Mouse (Mus musculus) CH12.LX (cell line): ENCODE results near the gene Arf3. TPM values are rescaled to one million over a fixed set of nuclear protein-coding genes. Genes with fewer than 3 reads are reported as not detected.

Source experiments
- DNase-seq: peaks from one replicate; pipeline ENCODE4 v3.0.0-alpha.2; 2013; ENCODE audit errors: extremely low read depth
- H3K27ac ChIP-seq: 2 replicates; pipeline ENCODE4 v1.5.1; 2012; ENCODE audit warnings: low read depth, mild to moderate bottlenecking, control low read depth, moderate library complexity; ENCODE audit not compliant: insufficient read depth
- H3K27me3 ChIP-seq: replicated peaks from 2 replicates; pipeline ENCODE3; 2012; ENCODE audit warnings: inconsistent platforms
- H3K36me3 ChIP-seq, 2 experiments: replicated peaks in 1 of 2; 2 replicates each; pipeline versions ENCODE3 to v1.6.1; 2012; ENCODE audit warnings: inconsistent platforms in 1 of 2, low read length in 1 of 2, mild to moderate bottlenecking in 1 of 2, mixed read lengths in 1 of 2, moderate library complexity in 1 of 2; ENCODE audit not compliant: control insufficient read depth in 1 of 2, insufficient read depth in 1 of 2
- H3K4me1 ChIP-seq, 2 experiments: 2 replicates each; pipeline ENCODE4 v1.6.1; 2012; ENCODE audit warnings: inconsistent platforms in 1 of 2, moderate library complexity in 1 of 2; ENCODE audit not compliant: insufficient read depth in 2 of 2, control insufficient read depth in 1 of 2
- H3K4me2 ChIP-seq: 2 replicates; pipeline ENCODE4 v1.6.1; 2012; ENCODE audit warnings: low read depth, mild to moderate bottlenecking, control low read depth; ENCODE audit not compliant: poor library complexity, insufficient read depth, severe bottlenecking
- H3K4me3 ChIP-seq, 3 experiments: fragments of 150-350 bp in 1 of 3; sonication (generic) in 1 of 3; replicated peaks in 1 of 3; 2 replicates each; pipeline versions ENCODE3 to v1.5.1; 2011 to 2012; ENCODE audit warnings: low read depth in 2 of 3, low read length in 2 of 3, mild to moderate bottlenecking in 2 of 3, moderate library complexity in 2 of 3, control low read depth in 1 of 3, improper control_type of control experiment in 1 of 3, inconsistent platforms in 1 of 3, mixed read lengths in 1 of 3; ENCODE audit not compliant: poor library complexity in 1 of 3
- H3K79me2 ChIP-seq: replicated peaks from 2 replicates; pipeline ENCODE4 v1.6.1; 2012; ENCODE audit warnings: mild to moderate bottlenecking, moderate library complexity; ENCODE audit not compliant: control insufficient read depth, poor library complexity, insufficient read depth, severe bottlenecking; ENCODE audit errors: extremely low read depth
- H3K9ac ChIP-seq: 2 replicates; pipeline ENCODE4 v1.6.1; 2012; ENCODE audit warnings: low read depth, mild to moderate bottlenecking, control low read depth, moderate library complexity; ENCODE audit not compliant: insufficient read depth
- H3K9me3 ChIP-seq: replicated peaks from 2 replicates; pipeline ENCODE3; 2012; ENCODE audit warnings: low read length, inconsistent platforms, mixed read lengths
- BHLHE40 ChIP-seq: IDR thresholded peaks from 2 replicates; pipeline ENCODE4 v1.6.1; 2011; ENCODE audit warnings: mild to moderate bottlenecking, low read depth, low read length, improper control_type of control experiment
- CTCF ChIP-seq, 2 experiments: IDR thresholded peaks in 1 of 2; conservative IDR thresholded peaks in 1 of 2; 2 replicates each; pipeline ENCODE4 v1.5.1; 2011 to 2012; ENCODE audit warnings: low read depth in 2 of 2, low read length in 2 of 2, improper control_type of control experiment in 1 of 2, inconsistent platforms in 1 of 2, mild to moderate bottlenecking in 1 of 2, moderate library complexity in 1 of 2
- ELF1 ChIP-seq: IDR thresholded peaks from 2 replicates; pipeline ENCODE4 v1.6.1; 2014; ENCODE audit warnings: low read depth, mild to moderate bottlenecking, inconsistent platforms, low read length, improper control_type of control experiment
- EP300 ChIP-seq: IDR thresholded peaks from 2 replicates; pipeline ENCODE4 v1.6.1; 2011; ENCODE audit warnings: low read length, improper control_type of control experiment
- ETS1 ChIP-seq: conservative IDR thresholded peaks from 2 replicates; pipeline ENCODE4 v1.6.1; 2012; ENCODE audit warnings: low read depth, mild to moderate bottlenecking, inconsistent platforms, low read length, improper control_type of control experiment, moderate library complexity
- GABPA ChIP-seq: IDR thresholded peaks from 2 replicates; pipeline ENCODE4 v1.6.1; 2012; ENCODE audit warnings: low read depth, low read length, improper control_type of control experiment, inconsistent platforms; ENCODE audit not compliant: insufficient replicate concordance
- IRF4 ChIP-seq: IDR thresholded peaks from 2 replicates; pipeline ENCODE4 v1.6.1; 2014; ENCODE audit warnings: low read depth, mild to moderate bottlenecking, inconsistent platforms, low read length, improper control_type of control experiment
- JUND ChIP-seq: conservative IDR thresholded peaks from 2 replicates; pipeline ENCODE4 v1.6.1; 2011; ENCODE audit warnings: low read depth, low read length, improper control_type of control experiment
- MEF2A ChIP-seq: IDR thresholded peaks from 2 replicates; pipeline ENCODE4 v1.6.1; 2014; ENCODE audit warnings: low read depth, mild to moderate bottlenecking, inconsistent platforms, low read length, improper control_type of control experiment, borderline replicate concordance
- POLR2A ChIP-seq: IDR thresholded peaks from 2 replicates; pipeline ENCODE4 v1.6.1; 2011; ENCODE audit warnings: low read depth, mild to moderate bottlenecking, improper control_type of control experiment, low read length
- SMC3 ChIP-seq: IDR thresholded peaks from 2 replicates; pipeline ENCODE4 v1.6.1; 2011; ENCODE audit warnings: low read depth, low read length, improper control_type of control experiment
- TCF12 ChIP-seq: IDR thresholded peaks from 2 replicates; pipeline ENCODE4 v1.6.1; 2014; ENCODE audit warnings: low read depth, mild to moderate bottlenecking, inconsistent platforms, low read length, improper control_type of control experiment
- UBTF ChIP-seq: IDR thresholded peaks from 2 replicates; pipeline ENCODE4 v1.6.1; 2012; ENCODE audit warnings: low read depth, mild to moderate bottlenecking, inconsistent platforms, low read length, improper control_type of control experiment, moderate library complexity
- USF1 ChIP-seq: IDR thresholded peaks from 2 replicates; pipeline ENCODE4 v1.6.1; 2014; ENCODE audit warnings: low read depth, mild to moderate bottlenecking, inconsistent platforms, low read length, improper control_type of control experiment
- ZC3H11A ChIP-seq: IDR thresholded peaks from 2 replicates; pipeline ENCODE4 v1.6.1; 2012; ENCODE audit warnings: low read depth, mild to moderate bottlenecking, inconsistent platforms, low read length, improper control_type of control experiment
- ZMIZ1 ChIP-seq: IDR thresholded peaks from 2 replicates; pipeline ENCODE4 v1.6.1; 2012; ENCODE audit warnings: low read depth, mild to moderate bottlenecking, inconsistent platforms, low read length, improper control_type of control experiment
- dilution Hi-C: fragments of 300-500 bp; cut with MboI; formaldehyde crosslinking; loops from 2 replicates; pipeline ENCODE4 v1.14.3; 2020; ENCODE audit warnings: low sequenced_read_pairs; ENCODE audit not compliant: extremely low pct_unique_long_range_greater_than_20kb, extremely low pct_ligation_motif_present
- in situ Hi-C: fragments of 300-500 bp; cut with MboI; formaldehyde crosslinking; loops from 3 replicates; pipeline ENCODE4 v1.14.3; 2019; ENCODE audit warnings: low sequenced_read_pairs, low pct_ligation_motif_present, low pct_unique_long_range_greater_than_20kb, mixed read lengths
- polyA plus RNA-seq: library from polyadenylated mRNA; unstranded; fragments of >175 nt; gene quantifications from 2 replicates; pipeline ENCODE4 v1.2.1, GENCODE M21; 2012; ENCODE audit warnings: low read depth; ENCODE audit not compliant: insufficient read length
- total RNA-seq, 2 experiments: library from RNA; depleted of rRNA; stranded (reverse); fragments of 300-350 nt in 1 of 2; fragments of >200 nt in 1 of 2; gene quantifications; 2 replicates each; pipeline ENCODE4 v1.2.3; 2012 to 2014

Arf3 gene
- total and polyA plus RNA-seq, 3 experiments = 32.5 to 182 (median 41.0) TPM

- peak; percentile 94 for TF ChIP-seq TCF12
- 0 out of 2 replicates have a peak, but pooled peaks have one; percentile 29 for TF ChIP-seq MEF2A
- TF ChIP-seq USF1 = no peak
- TF ChIP-seq GABPA = no peak
- peak; percentile 39; the same call in 1 of the 2 replicates for TF ChIP-seq IRF4
- TF ChIP-seq ETS1 = peak; percentile 45
- TF ChIP-seq EP300 = peak; percentile 68
- no peak for TF ChIP-seq POLR2A
- peak overlapping the region; percentile 67 for H3K4me2 ChIP-seq
- in situ Hi-C loops (no loop called here), dilution Hi-C loops (no loop called here)
- peak overlapping the region; percentile 83; the same call in 1 of the 2 replicates for H3K27ac ChIP-seq
- peaks cover 15 to 56% of the 10 kb centered on the region in 2 experiments for H3K4me1 ChIP-seq
- peaks cover 9 to 36% of the 10 kb centered on the region in 2 experiments for H3K36me3 ChIP-seq
- peak overlapping the region; percentile 13 to 62 (median 34) for H3K4me3 ChIP-seq
- H3K9me3 ChIP-seq = no peaks in the 10 kb centered on the region
- peak overlapping the region; percentile 37; the same call in 1 of the 2 replicates for H3K9ac ChIP-seq
- peaks cover 2% of the 10 kb centered on the region for H3K27me3 ChIP-seq
- H3K79me2 ChIP-seq = no peaks in the 10 kb centered on the region
- peak; percentile 62 for DNase-seq
These were observed 12.5 kb upstream of the Arf3 start for GRCm38 (mm10) chr15:98775533-98775932.

GRCm38 (mm10) chr15:98774096-98774495 is 11.1 kb upstream of the Arf3 start:
- H3K27me3 ChIP-seq = peaks cover 1% of the 10 kb centered on the region
- TF ChIP-seq ETS1 (no peak), ELF1 (no peak), MEF2A (no peak), TCF12 (no peak), CTCF (conservative IDR thresholded peaks at IDR 0.05 in 1 of 2, IDR thresholded peaks at IDR 0.05 in 1 of 2; ENCODE audit: low read depth in 2 of 2, low read length in 2 of 2) (no peak), UBTF (no peak), BHLHE40 (no peak), JUND (no peak), ZC3H11A (no peak), ZMIZ1 (no peak), USF1 (no peak), SMC3 (no peak)
- TF ChIP-seq, all 38 proteins: peak for 0
- H3K36me3 ChIP-seq = peaks cover 9 to 42% of the 10 kb centered on the region in 2 experiments
- H3K4me1 ChIP-seq = peaks cover 13 to 43% of the 10 kb centered on the region in 2 experiments
- H3K4me2 ChIP-seq = no peak overlapping the region
- no peaks in the 10 kb centered on the region for H3K9me3 ChIP-seq
- H3K9ac ChIP-seq = no peak overlapping the region
- H3K4me3 ChIP-seq = no peak overlapping the region
- in situ Hi-C loops = no loop called here
- no peak for DNase-seq
- H3K27ac ChIP-seq = no peak overlapping the region
- dilution Hi-C loops = no loop called here
- no peaks in the 10 kb centered on the region for H3K79me2 ChIP-seq
